Mouse (Mus musculus) embryo, embryonic 11.5 days (tissue): ENCODE results near the gene Olfr213.
"Not testable (repeated sequence)": the region's sequence is repeated elsewhere in the genome, so short reads cannot be mapped to it uniquely, and the experiment has no call there.

Experiments used
- DNase-seq: peaks from one replicate; pipeline ENCODE4 v3.0.0-alpha.2; 2012; ENCODE audit warnings: low read depth, low spot score

The Olfr213 gene

DNA sequence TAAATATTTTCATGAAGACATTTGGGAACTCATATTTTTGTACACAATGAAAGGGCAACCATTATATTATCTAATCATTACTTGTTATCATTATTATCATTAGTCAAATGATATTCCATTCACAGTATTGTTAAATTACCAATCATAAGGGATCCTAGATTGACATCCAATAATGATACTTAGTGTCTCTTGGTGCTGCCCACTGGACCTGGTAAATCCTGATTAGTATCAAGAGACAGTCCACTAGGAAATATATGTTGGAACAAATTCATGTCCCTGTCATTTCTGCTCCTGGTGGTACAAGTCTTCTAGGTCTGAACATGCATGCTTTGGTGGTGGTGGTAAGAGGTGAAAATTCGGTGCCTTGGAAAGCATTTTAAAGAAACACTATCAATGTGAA, at the start of gene Olfr213:
TSS of gene Olfr213 (plus strand) at position 301 of the 400 bp plus-strand sequence.
- DNase-seq = no peak

DNA sequence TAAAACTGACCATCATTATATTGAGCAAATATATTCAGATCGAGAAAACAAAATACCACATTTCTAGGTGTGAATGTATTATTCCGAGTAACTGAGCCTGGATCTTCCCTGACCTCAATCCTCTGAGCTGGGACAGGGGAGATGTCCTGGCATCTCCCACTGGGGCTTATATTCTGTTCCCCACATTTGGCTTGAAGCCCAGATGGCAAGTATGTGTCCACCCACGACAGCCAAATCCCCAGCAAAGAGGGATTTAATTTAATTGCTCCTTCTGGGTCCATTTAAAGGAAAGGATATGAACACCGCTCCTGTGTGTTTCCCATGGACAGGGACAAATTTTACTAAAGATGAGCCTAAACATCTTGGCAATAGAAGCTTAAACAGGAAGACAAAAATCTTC, 49.5 kb upstream of the Olfr213 start, which contains the start of gene Olfr211:
TSS of gene Olfr211 (plus strand) at position 301 of the 400 bp plus-strand sequence.
- no peak for DNase-seq

DNA sequence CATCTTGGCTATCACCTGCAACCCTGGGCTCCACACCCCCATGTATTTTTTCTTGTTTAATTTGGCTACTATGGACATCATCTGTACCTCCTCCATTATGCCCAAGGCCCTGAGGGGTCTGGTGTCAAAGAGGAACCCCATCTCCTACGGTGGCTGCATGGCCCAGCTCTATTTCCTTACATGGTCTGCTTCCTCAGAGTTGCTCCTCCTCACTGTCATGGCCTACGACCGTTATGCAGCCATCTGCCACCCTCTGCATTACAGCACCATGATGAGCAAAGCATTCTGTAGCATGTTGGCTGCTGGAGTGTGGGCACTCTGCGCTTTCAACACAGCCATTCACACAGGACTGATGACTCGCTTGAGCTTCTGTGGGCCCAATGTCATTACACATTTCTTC, 44.5 kb upstream of the Olfr213 start:
- DNase-seq = no peak

DNA sequence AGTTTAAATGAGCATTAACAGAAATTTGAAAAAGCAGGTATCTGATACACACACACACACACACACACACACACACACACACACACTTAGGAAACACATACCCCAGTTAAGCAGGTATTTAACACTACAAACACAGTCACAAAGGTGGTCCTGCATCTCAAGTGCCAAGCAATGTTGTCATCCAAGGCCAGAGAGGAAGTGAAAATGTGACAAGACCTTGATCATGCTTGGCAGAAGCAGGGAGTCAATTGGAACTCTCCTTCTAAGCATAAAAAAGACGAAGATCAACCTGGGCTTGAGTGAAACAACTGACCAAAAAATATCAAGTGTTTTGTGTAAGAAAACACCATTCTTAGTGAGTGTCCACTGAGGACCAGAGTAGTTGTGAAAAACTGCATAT, 42.3 kb upstream of the Olfr213 start:
- no peak for DNase-seq

DNA sequence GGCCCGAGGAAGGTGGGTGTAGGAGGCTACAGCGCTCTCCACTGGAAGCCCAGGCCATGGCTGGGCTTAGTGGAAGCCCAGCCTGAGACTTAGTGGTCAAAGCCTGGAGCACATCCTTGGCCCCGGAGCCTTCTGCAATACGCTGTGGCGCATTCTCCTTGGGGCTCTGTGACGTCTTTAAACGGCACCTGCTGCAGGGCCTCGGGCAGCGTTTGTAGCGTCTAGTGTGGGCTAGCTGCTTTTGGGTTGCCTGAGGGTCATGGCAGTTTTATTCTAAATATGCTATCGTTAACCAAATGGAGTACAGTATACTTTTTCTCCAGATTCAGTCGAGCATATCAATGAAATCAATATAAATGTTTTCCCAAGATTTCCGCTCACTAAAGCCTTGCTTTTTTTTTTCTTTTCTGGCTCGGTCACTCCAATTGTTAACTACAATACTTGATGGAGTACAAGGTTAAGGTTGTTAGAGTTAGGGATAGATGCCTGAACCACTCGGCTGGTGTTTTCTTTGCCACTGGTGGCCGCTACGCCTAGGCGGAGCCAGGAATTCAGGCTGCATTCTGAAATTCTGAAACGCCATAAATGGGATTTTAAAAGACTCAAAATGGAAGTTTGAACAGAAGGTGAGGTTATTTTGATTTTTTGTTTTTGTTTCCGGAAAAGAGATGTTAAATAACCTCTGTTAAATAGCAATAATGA, 31.8 kb upstream of the Olfr213 start, which contains the start of gene Olfr212:
TSS of gene Olfr212 (plus strand) at position 215 of the 702 bp plus-strand sequence.
- not testable (repeated sequence) for DNase-seq

DNA sequence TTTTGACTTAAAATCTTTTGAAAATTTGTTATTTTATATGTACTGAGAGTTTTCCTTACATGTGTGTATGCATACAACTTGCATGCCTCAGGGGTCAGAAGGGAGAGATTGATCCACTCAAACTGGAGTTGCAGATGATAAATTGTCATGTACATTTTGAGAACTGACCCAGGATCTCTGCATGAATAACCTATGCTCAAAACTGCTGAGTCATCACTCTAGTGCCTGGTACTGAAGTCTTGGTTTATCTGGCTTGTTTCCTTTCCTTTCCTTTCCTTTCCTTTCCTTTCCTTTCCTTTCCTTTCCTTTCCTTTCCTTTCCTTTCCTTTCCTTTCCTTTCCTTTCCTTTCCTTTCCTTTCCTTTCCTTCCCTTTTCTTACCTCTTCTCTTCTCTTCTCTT, 23.4 kb upstream of the Olfr213 start:
- no peak for DNase-seq

DNA sequence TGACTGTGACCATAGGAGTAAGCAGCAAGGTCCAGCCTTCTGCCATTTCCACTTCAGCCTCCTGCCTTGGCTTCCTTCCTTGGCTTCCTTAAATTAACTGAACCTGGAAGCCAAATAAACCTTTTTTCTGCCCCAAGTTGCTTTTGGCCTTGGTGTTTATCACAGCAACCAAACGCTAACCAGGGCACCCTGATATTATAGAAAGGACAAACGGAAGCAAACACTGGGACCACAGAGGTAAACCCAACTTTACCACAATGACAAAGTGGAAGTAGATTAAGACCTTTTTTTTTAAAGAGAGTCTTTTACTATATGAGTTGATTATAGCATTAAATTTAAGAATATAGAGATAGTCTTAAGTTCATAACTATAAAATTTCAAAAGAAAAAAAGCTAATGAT, 4.2 kb downstream of the Olfr213 start:
- DNase-seq = no peak

DNA sequence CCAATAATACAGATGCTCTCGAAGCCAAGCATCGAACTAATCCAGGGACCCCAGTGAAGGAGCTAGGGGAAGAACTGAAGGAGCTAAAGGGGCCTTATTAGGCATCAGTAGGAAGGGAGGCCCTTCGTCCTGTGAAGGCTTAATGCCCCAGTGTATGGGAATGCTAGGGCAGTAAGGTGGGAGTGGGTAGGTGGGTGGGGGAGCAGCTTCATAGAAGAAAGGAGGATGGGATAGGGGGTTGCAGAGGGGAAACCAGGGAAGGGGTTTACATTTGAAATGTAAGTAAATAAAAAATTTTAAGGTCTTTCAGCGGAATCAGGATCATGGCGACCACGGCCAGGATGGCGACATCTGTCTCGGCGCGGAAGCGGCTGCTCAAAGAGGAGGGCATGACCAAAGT, 12.6 kb downstream of the Olfr213 start, which contains the start of gene Gm5580:
TSS of gene Gm5580 (plus strand) at position 301 of the 400 bp plus-strand sequence.
- not testable (repeated sequence) for DNase-seq

DNA sequence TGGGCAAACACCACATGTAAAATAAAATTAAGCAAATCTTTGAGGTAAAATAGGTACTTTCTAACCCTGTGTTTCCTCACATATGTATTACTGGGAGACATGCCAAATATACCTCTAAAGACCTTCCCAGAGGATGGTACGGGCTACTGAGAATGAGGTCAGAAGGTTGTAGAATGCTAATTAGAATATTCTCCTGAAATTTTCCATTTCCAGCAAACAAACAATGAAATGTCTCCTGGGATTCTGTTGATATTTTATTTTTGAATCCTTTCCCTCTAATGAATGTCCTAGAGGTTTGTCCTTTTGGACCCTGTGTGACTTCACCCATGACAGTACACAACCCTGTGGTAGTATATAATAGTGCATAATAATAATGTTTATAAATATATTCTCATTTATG, 15.7 kb downstream of the Olfr213 start, which contains the start of gene Olfr214:
TSS of gene Olfr214 (plus strand) at position 301 of the 400 bp plus-strand sequence.
- DNase-seq = no peak

DNA sequence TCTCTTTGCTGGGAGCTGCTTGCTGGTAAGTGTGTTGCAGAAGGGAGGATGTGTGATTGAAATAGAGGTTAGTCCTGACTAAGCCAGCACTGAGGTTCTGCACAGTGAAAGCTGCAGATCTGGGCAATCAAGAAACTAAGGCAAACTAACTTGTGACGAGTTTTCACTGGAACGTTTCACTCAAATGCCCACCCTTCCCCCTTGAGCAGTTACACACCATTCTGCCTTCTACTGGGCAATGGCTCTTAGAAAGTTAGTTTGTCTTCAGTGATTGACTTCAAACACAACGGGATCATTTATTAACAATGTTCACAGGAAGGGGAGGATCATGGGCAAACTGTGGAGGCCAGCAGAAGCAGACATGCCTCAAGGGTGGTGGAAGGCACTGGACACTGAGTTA, 16.7 kb downstream of the Olfr213 start:
- no peak for DNase-seq

DNA sequence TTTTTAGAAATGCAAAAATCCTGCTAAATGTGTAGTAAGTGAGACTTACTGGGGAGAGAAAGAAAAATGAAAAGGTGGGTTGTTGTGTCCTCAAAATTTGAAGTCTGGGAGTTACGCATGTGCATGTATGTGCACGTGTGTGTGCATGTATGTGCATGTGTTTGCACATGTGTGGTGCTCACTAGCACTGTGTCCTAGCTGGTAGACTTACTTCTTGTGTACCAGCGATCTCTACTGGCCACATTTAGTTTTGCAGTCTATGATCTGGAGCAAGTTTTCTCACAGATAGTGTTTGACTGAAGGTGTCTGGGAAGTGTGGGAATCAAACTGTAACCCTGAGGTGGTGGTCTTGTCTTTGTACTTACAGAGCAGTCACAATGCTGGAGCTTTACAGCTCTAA, 31.6 kb downstream of the Olfr213 start:
- peak; percentile 22 for DNase-seq

DNA sequence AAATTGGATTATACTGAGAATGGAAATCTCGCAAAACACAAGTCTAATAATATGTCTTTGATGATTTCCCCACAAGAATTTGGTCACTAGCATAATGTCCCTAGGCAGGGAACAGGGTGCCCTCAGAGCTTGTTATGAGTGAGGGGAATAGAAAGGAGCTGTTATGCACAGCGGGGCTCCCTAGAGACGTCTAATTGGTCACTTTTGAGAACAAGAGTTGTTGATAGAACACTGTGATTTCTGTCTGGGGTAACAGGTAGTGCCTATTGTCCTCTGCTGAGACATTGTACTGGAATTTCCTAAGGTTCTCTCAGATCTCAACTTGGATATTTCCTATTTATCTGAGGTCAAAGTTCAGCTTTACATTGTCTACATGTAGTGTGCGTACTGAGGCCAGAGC, 45.8 kb downstream of the Olfr213 start, which contains the start of gene Olfr215:
TSS of gene Olfr215 (minus strand) at position 101 of the 400 bp plus-strand sequence.
- no peak for DNase-seq
